Mouse (Mus musculus): ENCODE measurements at regions not wholly inside any gene's neighbourhood (a gene's known extent, or its start where the extent isn't known, plus 50 kb on each side); places are given as distances from the start of the nearest gene placed in this dataset.

DNA sequence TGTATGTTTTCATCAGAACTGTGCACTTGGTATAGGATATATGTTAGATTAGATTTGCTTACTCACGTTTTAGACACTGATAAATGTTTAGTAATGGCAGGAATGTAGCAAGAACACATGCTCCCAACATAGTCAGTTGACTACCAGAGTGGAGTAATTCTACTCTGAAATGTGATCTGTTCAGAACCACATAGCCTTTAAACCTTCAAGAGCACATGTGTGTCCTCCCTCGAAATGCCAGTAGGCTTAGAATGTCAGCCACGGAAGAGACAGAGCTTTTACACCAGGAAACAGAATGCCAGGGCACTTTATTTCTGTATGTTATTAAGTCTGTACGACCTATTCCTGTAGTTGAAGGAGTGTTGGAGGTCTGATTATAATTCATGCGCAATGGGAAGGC, 51.3 kb upstream of the Cd28 start:
- no peaks in the 10 kb centered on the region for H3K9me3 ChIP-seq
- no peak for ATAC-seq
- H3K27ac ChIP-seq: no peak overlapping the region
- H3K27me3 ChIP-seq: no peaks in the 10 kb centered on the region
- no peaks in the 10 kb centered on the region for H3K36me3 ChIP-seq
- no peak overlapping the region for H3K9ac ChIP-seq (replicated peaks)
- H3K4me3 ChIP-seq (replicated peaks): no peak overlapping the region
- H3K4me1 ChIP-seq (replicated peaks): peaks cover 8% of the 10 kb centered on the region
- H3K4me2 ChIP-seq (replicated peaks): no peak overlapping the region
- 91% methylated on average over 5 of the region's 5 CpGs for WGBS

DNA sequence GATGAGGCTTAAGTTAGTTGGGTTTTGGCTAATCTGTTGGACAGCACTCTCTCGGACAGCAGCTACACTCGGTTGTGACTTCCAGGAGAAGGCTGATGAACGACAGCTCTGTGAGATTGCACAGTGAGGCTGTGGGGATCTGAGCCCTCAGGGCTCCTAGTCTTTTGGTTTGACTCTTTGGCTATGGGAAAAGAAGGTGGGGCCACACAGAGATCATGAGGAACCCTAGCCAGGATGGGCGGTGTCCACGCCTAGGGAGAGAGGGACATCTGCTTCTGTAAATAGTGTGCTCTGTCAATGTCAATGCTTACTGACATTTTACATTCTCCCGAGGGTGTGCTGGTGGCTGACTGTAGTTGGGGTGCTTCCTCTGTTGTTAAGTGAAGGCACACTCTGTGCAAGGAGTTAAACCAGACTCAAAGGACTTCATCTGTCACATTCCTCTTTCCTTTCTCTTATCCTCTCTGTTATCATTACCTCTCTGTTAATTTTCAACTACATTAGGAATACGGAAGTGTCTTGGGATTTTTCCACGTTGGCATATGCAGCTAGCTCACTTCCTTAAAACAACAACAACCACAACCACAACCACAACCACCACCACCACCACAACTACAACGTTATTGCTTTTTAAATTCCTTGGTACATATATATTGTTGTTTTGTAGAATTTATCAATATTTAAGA, 54.2 kb upstream of the Cd28 start:
- 79% methylated on average over 9 of the region's 9 CpGs for WGBS
- Histone ChIP-seq H3K27me3 (no peaks in the 10 kb centered on the region), H3K27ac (no peak overlapping the region), H3K9me3 (no peaks in the 10 kb centered on the region), H3K4me1 (replicated peaks) (no peaks in the 10 kb centered on the region), H3K4me3 (replicated peaks) (no peak overlapping the region), H3K36me3 (no peaks in the 10 kb centered on the region), H3K9ac (replicated peaks) (no peak overlapping the region), H3K4me2 (replicated peaks) (no peak overlapping the region)
- ATAC-seq: no peak

DNA sequence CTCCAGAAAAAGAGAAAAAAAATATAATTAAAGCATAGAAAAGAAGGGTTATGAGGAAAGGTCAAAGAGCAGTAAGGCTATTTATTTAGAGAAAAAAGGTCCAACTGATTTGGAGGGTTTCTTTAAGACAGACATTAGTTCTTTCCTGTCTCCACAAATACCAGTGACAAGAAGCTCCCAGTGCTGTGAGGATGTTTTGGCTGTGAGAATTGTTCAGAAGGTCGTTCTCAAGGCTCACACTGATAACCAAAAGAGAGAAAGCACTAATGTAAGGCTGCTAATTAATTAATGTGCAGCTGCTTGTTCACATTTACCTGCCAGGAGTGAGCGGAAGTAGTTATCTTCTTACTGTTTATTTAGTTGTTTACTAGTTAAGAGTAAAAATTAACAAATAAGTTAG, 54.7 kb upstream of the Cd28 start:
- no peaks in the 10 kb centered on the region for H3K9me3 ChIP-seq
- no peaks in the 10 kb centered on the region for H3K36me3 ChIP-seq
- no peak overlapping the region for H3K4me2 ChIP-seq (replicated peaks)
- no peaks in the 10 kb centered on the region for H3K27me3 ChIP-seq
- no peak for ATAC-seq
- no peak overlapping the region for H3K4me3 ChIP-seq (replicated peaks)
- H3K4me1 ChIP-seq (replicated peaks): no peaks in the 10 kb centered on the region
- H3K9ac ChIP-seq (replicated peaks): no peak overlapping the region
- H3K27ac ChIP-seq: no peak overlapping the region
- 73% methylated on average over 2 of the region's 2 CpGs for whole genome bisulfite sequencing

DNA sequence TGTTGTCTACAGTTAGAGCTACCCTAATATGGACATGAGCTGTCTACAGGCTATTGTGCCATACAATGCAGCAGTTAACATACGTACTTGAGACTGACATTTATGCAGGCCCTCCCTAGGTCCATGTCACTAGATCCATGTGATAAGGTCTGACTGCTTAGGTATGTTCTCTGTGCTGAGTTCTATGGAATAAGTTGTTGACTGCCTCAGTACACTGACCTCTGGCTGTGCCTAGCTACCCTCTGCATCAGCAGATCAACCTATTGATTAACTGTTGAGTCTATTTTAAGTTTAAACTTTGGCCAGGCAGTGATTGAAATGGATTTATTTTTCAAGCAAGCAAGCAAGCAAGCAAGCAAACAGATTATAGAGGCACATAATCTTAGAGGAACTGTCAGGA, 57.0 kb upstream of the Cd28 start:
- H3K9ac ChIP-seq (replicated peaks): no peak overlapping the region
- H3K4me2 ChIP-seq (replicated peaks): no peak overlapping the region
- no peak for ATAC-seq
- no peaks in the 10 kb centered on the region for H3K9me3 ChIP-seq
- WGBS: 84% methylated on average over 1 of the region's 1 CpGs
- H3K4me3 ChIP-seq (replicated peaks): no peak overlapping the region
- no peak overlapping the region for H3K27ac ChIP-seq
- no peaks in the 10 kb centered on the region for H3K4me1 ChIP-seq (replicated peaks)
- no peaks in the 10 kb centered on the region for H3K36me3 ChIP-seq
- H3K27me3 ChIP-seq: no peaks in the 10 kb centered on the region

DNA sequence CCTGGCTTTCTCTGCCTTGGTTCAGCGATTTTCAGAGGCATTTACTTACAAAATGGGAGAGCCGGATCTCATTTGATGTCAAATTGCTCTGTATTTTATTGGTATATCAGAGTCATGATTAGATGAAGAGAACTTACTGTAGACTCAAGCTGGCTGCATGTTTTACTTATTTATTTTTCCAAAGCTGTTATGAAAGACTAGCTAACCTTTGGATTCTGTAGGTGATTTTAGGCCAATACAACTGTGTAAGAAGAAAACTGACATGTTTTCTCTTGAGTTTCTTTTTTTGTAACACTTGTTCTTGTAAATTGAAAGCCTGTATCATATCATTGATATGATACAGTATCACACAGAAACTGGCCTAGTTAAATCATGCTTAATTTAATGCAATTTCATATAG, 57.6 kb upstream of the Cd28 start:
- Histone ChIP-seq H3K36me3 (no peaks in the 10 kb centered on the region), H3K27me3 (no peaks in the 10 kb centered on the region), H3K4me1 (replicated peaks) (no peaks in the 10 kb centered on the region), H3K4me3 (replicated peaks) (no peak overlapping the region), H3K9me3 (no peaks in the 10 kb centered on the region), H3K4me2 (replicated peaks) (no peak overlapping the region), H3K9ac (replicated peaks) (no peak overlapping the region), H3K27ac (no peak overlapping the region)
- WGBS: 90% methylated on average over 2 of the region's 2 CpGs
- no peak for ATAC-seq

DNA sequence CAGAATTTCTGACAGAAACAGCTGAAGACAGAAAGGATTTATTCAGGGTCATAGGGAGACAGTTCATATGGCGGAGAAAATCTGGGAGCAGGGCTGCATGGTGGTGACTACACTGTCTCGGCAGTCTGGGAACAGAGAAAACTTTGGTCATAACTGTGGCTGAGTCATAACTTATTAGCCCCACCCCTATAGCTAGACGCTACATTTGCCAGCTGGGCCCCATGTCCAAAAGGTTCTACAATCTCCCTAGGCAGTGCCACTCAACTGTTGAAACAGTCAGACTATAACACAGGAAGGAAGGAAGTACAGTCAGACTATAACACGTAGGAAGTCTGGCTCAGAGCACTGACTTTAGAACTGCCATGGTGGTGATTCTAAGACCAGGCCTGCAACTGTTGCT, 58.2 kb upstream of the Cd28 start:
- Histone ChIP-seq H3K4me1 (replicated peaks) (no peaks in the 10 kb centered on the region), H3K27ac (no peak overlapping the region), H3K36me3 (no peaks in the 10 kb centered on the region), H3K27me3 (no peaks in the 10 kb centered on the region), H3K4me3 (replicated peaks) (no peak overlapping the region), H3K9me3 (no peaks in the 10 kb centered on the region), H3K9ac (replicated peaks) (no peak overlapping the region), H3K4me2 (replicated peaks) (no peak overlapping the region)
- no peak for ATAC-seq
- 93% methylated on average over 4 of the region's 4 CpGs for WGBS

DNA sequence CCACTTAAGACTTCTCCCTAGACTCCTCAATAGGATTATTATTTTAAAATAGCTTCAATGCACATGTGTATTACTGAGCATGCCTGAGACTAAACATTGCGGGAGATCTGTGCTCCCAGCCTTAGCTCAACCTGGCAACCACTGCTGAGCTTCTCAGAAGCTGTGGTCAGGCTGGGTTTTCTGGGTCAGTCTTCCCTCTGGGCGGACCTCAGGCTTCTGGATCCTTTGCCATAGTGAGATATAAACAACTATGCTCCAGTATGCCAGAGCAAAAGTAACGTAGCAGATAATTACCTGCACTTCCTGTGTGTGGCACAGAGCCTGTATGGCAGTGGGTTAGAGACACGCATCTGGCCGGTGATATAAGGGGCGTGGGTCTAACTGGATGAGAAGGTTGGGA, 59.1 kb upstream of the Cd28 start:
- no peaks in the 10 kb centered on the region for H3K36me3 ChIP-seq

DNA sequence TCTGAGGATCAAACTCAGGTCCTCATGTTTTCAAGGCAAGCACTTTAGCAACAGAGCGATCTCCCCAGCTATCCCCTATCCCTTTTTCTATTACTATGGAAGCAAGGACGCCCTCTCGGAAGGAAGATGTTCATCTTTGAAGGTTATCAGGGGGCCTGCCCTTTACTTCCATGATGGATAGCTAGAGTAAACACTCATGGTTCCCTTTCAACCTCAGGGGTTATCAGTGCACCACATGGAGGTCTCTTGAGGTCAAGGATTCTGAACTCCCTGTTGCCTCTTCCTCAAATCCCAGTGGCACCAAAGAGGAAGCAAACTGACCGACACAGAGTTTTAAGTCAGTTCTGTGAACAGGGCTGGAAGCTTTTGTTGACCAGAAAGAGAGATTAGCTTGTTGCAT, 59.6 kb upstream of the Cd28 start:
- 79% methylated on average over 4 of the region's 4 CpGs for WGBS

More for the DNA sequence above, 59.1 kb upstream of the Cd28 start:
- no peaks in the 10 kb centered on the region for H3K4me1 ChIP-seq (replicated peaks)
- H3K4me3 ChIP-seq (replicated peaks): no peak overlapping the region
- H3K27me3 ChIP-seq: no peaks in the 10 kb centered on the region
- H3K4me2 ChIP-seq (replicated peaks): no peak overlapping the region
- no peak overlapping the region for H3K27ac ChIP-seq
- H3K9me3 ChIP-seq: no peaks in the 10 kb centered on the region
- no peak overlapping the region for H3K9ac ChIP-seq (replicated peaks)
- 93% methylated on average over 6 of the region's 6 CpGs for WGBS
- ATAC-seq: no peak

DNA sequence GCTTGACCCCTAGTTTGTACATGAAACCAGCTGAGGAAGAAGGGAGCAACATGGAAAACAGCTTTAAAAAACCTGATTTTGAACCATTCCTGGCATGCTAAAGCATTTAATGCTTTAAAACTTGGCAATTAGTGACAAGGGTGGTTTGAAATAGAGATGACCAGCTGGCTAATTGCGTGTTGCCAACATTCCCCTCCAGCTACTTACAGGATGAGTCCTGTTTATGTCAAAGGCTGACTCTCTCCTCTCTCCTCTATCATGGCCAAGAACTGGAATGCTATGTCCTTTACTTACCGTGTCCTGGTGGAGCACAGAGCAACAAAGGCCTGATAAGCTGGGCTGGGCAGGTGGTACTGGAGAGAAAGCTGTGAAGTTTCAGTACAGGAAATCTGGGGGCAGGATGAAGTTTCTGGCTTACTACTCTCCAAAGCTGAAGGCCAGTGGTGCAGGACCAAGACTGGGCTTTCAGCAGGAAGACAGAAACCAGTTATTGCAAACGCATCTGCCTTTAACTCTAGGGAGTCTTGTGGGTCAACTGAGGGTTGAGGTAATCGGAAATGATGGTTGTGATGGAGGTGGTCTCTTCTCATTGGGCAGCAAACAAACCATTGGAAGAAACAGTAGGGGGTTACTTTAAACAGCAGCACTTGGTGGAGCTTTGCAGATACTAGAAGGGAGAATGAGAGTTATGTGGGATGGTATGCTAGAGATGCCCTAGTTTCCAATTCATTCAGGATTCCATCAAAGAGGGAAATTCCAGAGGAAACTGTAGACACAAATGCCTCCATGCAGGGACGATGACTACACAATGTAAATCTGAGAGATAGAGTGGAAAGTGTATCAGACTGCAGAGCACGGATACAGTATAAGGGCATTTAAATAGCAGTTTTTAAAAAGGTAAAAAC, 60.7 kb upstream of the Cd28 start:
- H3K27me3 ChIP-seq: no peaks in the 10 kb centered on the region
- H3K4me3 ChIP-seq (replicated peaks): no peak overlapping the region
- H3K4me2 ChIP-seq (replicated peaks): no peak overlapping the region
- no peaks in the 10 kb centered on the region for H3K9me3 ChIP-seq
- H3K36me3 ChIP-seq: no peaks in the 10 kb centered on the region
- no peak for ATAC-seq
- H3K9ac ChIP-seq (replicated peaks): no peak overlapping the region
- H3K4me1 ChIP-seq (replicated peaks): no peaks in the 10 kb centered on the region
- 84% methylated on average over 6 of the region's 6 CpGs for WGBS
- H3K27ac ChIP-seq: no peak overlapping the region

More for the DNA sequence above, 59.6 kb upstream of the Cd28 start:
- Histone ChIP-seq H3K9me3 (no peaks in the 10 kb centered on the region), H3K27ac (no peak overlapping the region), H3K27me3 (no peaks in the 10 kb centered on the region), H3K9ac (replicated peaks) (no peak overlapping the region), H3K4me1 (replicated peaks) (no peaks in the 10 kb centered on the region), H3K4me2 (replicated peaks) (no peak overlapping the region), H3K36me3 (no peaks in the 10 kb centered on the region), H3K4me3 (replicated peaks) (no peak overlapping the region)
- no peak for ATAC-seq

DNA sequence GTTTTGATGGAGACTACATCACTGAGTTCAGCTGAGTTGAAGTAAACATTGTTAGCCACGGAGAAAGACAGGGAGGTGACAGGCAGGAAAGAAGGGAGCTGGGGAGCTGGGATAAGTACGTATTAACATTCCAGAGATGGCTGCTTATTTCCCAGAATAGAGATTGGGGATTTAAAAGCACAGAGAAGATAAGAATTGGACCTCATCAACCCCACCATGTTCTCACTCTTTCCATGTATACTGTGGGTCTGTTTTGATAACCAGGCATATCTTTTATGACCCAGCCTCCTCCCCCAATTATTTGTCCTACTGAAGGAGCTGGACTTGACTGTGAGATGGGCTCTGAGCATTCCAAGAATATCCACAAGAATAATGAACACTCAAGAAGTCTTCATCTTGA, 61.4 kb upstream of the Cd28 start:
- no peak overlapping the region for H3K27ac ChIP-seq

DNA sequence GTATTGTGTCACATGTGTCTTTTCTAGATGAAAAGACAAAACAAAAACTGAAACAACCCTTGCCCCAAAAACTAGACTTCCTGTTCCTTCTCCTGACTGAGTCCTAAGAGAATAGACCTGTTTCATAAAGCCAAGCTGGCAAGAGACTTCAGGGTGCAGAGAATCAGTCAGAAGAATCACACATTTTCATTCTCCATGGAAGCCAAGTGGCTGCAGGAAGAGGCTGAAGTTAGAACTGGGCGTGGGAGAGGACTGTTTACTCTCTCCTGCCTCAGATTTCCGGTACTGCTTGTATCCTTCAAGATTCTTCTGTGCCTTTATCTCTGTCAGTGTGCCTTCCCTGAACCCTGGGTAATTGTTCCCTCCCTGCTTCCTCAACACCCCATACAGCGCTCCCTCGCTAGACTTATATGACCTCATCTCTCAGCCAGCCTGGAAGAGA, 64.0 kb upstream of the Cd28 start:
- no peaks in the 10 kb centered on the region for H3K36me3 ChIP-seq
- no peak overlapping the region for H3K4me3 ChIP-seq (replicated peaks)
- ATAC-seq: no peak
- peaks cover 10% of the 10 kb centered on the region for H3K4me1 ChIP-seq (replicated peaks)
- H3K9ac ChIP-seq (replicated peaks): no peak overlapping the region
- H3K4me2 ChIP-seq (replicated peaks): no peak overlapping the region
- H3K27ac ChIP-seq: no peak overlapping the region
- H3K27me3 ChIP-seq: no peaks in the 10 kb centered on the region
- no peaks in the 10 kb centered on the region for H3K9me3 ChIP-seq
- WGBS: 86% methylated on average over 4 of the region's 4 CpGs

More for the DNA sequence above, 61.4 kb upstream of the Cd28 start:
- ATAC-seq: no peak
- H3K36me3 ChIP-seq: no peaks in the 10 kb centered on the region
- no peaks in the 10 kb centered on the region for H3K4me1 ChIP-seq (replicated peaks)
- H3K4me2 ChIP-seq (replicated peaks): no peak overlapping the region
- H3K9me3 ChIP-seq: no peaks in the 10 kb centered on the region
- H3K9ac ChIP-seq (replicated peaks): no peak overlapping the region
- no peaks in the 10 kb centered on the region for H3K27me3 ChIP-seq
- H3K4me3 ChIP-seq (replicated peaks): no peak overlapping the region
- 52% methylated on average over 2 of the region's 2 CpGs for WGBS

DNA sequence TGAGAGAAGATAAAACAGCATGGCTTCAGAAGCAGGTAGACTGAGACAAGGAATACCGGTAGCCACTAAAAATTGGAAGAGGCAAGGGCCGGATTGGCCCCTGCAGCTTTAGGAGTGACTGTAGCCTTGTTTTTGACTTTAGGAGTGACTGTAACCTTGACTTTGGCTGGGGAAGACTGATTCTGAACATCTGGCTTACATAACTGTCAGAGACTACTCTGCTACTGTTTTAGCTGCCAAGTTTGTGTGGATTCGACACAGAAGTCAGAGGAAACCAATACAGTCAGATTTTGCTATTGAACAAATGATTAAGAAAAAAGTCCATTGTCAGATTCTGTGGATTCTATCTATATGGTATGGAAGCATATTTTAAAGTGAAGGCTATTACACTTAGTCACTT, 66.4 kb upstream of the Cd28 start:
- no peak overlapping the region for H3K4me2 ChIP-seq (replicated peaks)
- H3K4me1 ChIP-seq (replicated peaks): peaks cover 18% of the 10 kb centered on the region
- no peaks in the 10 kb centered on the region for H3K36me3 ChIP-seq
- H3K9me3 ChIP-seq: no peaks in the 10 kb centered on the region
- 84% methylated on average over 3 of the region's 3 CpGs for WGBS
- no peak overlapping the region; the same call in 1 of the 2 replicates for H3K27ac ChIP-seq
- no peak overlapping the region for H3K4me3 ChIP-seq (replicated peaks)
- H3K9ac ChIP-seq (replicated peaks): no peak overlapping the region
- no peak for ATAC-seq
- no peaks in the 10 kb centered on the region for H3K27me3 ChIP-seq

Measured in midbrain, embryonic 13.5 days (tissue).